Mouse (Mus musculus) naive thymus-derived CD4-positive, alpha-beta T cell, adult 5 months (primary cell): Measurements from ENCODE around the gene Arhgef12. TPM values are rescaled to one million over a fixed set of nuclear protein-coding genes. Genes with fewer than 3 reads are reported as not detected.

ENCODE experiments used
- polyA plus RNA-seq: library from polyadenylated mRNA; unstranded; fragments of 100-300 nt; shearing (Covaris generic); gene quantifications from one replicate; pipeline ENCODE4 v1.2.1, GENCODE M21; 2017

The Arhgef12 gene
- polyA plus RNA-seq = 10.3 TPM

DNA sequence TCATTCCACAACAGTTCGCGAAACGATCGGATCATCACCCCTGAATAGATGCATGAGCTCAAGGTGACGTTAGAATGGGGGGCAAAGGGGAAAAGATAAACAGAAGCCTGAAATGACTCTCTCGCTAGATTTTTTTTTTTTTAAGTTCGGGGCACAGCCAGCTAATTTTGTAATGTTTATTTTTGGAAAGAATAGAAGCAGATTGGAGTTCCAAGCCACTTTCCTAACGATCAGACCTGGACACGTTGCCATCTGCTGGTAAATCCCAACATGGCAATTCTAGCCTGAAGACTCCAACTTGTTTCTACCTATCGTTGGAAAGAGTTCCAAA, at the start of gene Arhgef12:
Gene Arhgef12, minus strand, starts transcription at position 53 of the 331 bp plus-strand sequence.

DNA sequence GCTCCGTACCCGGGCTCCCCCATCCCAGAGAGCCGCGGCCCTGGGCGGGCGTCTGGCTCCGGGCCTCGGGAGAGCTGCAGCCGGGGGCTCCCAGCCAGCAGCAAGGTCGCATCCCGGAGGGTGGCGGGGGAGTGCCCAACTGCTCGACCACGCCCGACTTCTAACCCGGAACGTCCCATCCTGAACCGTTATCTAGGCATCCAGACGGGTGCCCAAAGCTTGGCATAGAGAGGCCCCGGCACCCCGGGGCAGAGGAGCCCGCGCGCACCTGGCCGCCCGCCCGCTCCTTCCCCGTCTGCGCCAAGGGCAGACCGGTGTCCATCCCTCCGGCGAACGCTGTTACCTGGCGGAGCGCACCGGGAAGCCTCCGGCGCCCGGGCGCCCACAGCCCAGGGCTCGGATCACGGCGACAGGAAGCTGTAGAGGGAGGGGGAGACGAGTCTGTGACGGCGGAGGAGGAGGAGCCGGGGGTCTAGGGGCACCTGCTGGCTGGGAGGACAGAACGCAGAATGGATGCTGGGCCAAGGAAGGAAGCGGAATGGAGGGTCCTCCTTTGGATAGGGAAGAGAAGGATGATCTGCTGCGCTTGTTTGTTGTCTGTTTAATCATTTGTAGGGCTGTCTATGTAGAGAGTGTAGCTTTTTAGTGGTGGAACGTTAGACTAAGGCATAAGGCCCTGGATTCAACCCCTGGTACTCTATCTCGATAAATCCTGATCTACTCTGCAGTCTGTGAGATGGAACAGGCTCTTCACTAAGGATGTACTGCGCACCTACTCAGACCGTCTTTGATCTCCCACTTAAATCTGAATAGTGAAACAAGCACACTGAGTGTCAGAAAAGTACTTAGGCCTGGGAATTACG, 9.3 kb upstream of the Arhgef12 start, which contains the start of gene Tmem136:
Gene Tmem136, minus strand, starts transcription at position 437 of the 863 bp plus-strand sequence.

GRCm38 (mm10) chr9:42943781-42944535, 163.1 kb downstream of the Arhgef12 start, which contains the start of gene Grik4:
Gene Grik4 (minus strand): TSS chr9:42944493.

Other genes starting within 250 kb of the Arhgef12 start
- not detected for gene Grik4, start 162.7 kb downstream of the Arhgef12 start, polyA plus RNA-seq
- 0.50 TPM for gene Tmem136, start 9.3 kb upstream of the Arhgef12 start, polyA plus RNA-seq
- gene Pou2f3, start 103.1 kb upstream of the Arhgef12 start, polyA plus RNA-seq = not detected
- gene Oaf, start 132.7 kb upstream of the Arhgef12 start, polyA plus RNA-seq = not detected
- not detected for gene Trim29, start 203.6 kb upstream of the Arhgef12 start, polyA plus RNA-seq